Mouse (Mus musculus): ENCODE results near the gene Hist1h3f. TPM values are rescaled to one million over a fixed set of nuclear protein-coding genes. Genes with fewer than 3 reads are reported as not detected.
"Not testable (repeated sequence)": the region's sequence is repeated elsewhere in the genome, so short reads cannot be mapped to it uniquely, and the experiment has no call there.

The Hist1h3f gene
- polyA plus RNA-seq, 1 experiment = 3.0 TPM

DNA sequence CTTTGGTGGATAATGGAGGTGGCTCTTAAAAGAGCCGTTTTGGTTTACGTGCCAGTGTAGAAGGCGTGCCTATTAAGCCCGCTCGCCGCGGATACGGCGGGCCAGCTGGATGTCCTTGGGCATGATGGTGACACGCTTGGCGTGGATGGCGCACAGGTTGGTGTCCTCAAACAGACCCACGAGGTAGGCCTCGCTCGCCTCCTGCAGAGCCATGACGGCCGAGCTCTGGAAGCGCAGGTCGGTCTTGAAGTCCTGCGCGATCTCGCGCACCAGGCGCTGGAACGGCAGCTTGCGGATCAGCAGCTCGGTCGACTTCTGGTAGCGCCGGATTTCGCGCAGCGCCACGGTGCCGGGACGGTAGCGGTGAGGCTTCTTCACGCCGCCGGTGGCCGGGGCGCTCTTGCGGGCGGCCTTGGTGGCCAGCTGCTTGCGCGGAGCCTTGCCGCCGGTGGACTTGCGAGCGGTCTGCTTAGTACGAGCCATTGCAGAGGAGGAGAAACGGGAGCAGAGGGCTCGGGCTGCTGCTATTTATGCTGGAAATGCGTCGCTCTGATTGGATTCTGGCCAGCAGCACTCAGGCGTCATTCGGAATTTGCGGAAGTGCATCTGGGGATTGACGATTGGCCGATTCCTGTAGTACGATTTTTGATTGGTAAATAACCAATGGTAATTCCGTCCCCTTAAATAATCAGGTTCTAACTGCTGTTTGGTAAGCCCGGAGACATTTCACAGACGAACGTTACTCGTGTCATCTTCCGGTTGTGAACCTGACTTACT, 18.2 kb downstream of the Hist1h3f start, which contains the start of gene Hist1h3e:
Gene Hist1h3e (minus strand): TSS at position 487 of the 777 bp plus-strand sequence.
- under 1% methylated on average over 56 of the region's 67 CpGs for WGBS
- Histone ChIP-seq H3K4me3 (replicated peaks; ENCODE audit: control insufficient read depth, low read depth, low read length) (peak within 1 kb of the TSS; percentile 55), H3K27ac (ENCODE audit: control insufficient read depth, insufficient read depth, low read depth, low read length, poor library complexity) (peak within 1 kb of the TSS; percentile 95)
- TF ChIP-seq POLR2A (IDR thresholded peaks at IDR 0.05; ENCODE audit: borderline replicate concordance, control insufficient read depth, low read depth, low read length) = peak; percentile 97
- H3K4me1 ChIP-seq (ENCODE audit: control insufficient read depth, insufficient read depth, low read length) = not testable (repeated sequence)

DNA sequence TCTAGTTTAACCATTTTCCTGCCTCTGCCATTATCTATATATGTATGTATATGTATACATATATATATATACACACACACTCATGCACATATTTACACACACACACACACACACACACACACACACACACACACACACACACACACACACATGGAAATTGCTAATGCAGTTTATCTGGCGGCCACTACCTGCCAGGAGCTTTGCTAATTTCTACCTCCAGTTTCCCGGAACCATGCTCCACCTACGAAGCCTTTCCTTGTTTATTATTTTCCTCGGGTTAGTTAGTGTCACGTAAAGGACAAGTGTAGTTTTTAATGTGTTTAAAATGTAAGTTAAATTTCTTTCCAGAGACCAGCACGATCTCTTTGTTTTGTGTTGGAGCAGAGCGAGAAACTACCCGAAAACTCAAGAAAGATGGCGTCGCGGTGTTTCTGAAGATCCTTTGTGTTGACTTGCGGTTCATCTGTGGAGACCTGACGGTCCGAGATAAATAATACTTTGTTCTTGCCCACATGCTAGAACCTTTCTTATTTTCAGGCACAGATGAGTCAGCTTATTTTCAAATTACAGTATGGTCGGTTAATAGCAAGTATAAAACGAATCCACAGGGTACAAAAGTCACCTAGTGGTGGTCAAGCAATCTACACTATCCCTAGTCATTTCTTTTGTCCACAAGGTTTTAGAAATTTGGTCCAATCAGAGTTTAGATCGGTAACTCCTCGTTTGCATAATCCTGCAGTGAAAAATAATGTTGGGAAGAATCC, 19.0 kb downstream of the Hist1h3f start:
- WGBS = 2% methylated on average over 18 of the region's 18 CpGs
- H3K4me1 ChIP-seq (ENCODE audit: control insufficient read depth, insufficient read depth, low read length) = no peaks in the 10 kb centered on the region; the same call in 1 of the 2 replicates
- TF ChIP-seq CTCF (IDR thresholded peaks at IDR 0.05; ENCODE audit: control insufficient read depth, insufficient read depth, low read length) = no peak
- TF ChIP-seq POLR2A (IDR thresholded peaks at IDR 0.05; ENCODE audit: borderline replicate concordance, control insufficient read depth, low read depth, low read length) = no peak

DNA sequence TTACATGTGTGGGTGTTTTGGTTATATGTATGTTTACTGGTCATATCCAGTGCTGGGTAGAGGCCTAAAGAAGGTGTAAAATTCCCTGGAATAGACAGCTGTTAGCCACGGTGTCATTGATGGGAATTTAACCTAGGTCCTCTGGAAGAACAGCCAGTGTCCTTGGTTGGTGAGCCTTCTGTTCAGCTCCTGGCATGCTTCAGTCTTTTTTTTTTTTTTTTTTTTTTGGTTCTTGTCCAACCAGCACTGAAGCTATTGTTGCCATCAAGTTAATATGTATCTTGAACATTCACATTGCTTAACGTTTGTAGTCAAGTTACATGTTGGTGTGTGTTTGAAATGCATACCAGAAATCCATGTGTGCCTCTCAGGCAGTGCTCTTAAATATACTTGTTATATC, 20.6 kb downstream of the Hist1h3f start:
- TF ChIP-seq CTCF (IDR thresholded peaks at IDR 0.05; ENCODE audit: control insufficient read depth, insufficient read depth, low read length) = no peak
- TF ChIP-seq POLR2A (IDR thresholded peaks at IDR 0.05; ENCODE audit: borderline replicate concordance, control insufficient read depth, low read depth, low read length) = no peak
- WGBS = 84% methylated on average over 2 of the region's 2 CpGs
- H3K27ac ChIP-seq (ENCODE audit: control insufficient read depth, insufficient read depth, low read depth, low read length, poor library complexity) = no peak overlapping the region
- H3K4me3 ChIP-seq (replicated peaks; ENCODE audit: control insufficient read depth, low read depth, low read length) = no peak overlapping the region
- H3K4me1 ChIP-seq (ENCODE audit: control insufficient read depth, insufficient read depth, low read length) = no peaks in the 10 kb centered on the region; the same call in 1 of the 2 replicates

More for the DNA sequence above, 19.0 kb downstream of the Hist1h3f start:
- Histone ChIP-seq H3K4me3 (replicated peaks; ENCODE audit: control insufficient read depth, low read depth, low read length) (peak overlapping the region; percentile 55), H3K27ac (ENCODE audit: control insufficient read depth, insufficient read depth, low read depth, low read length, poor library complexity) (peak overlapping the region; percentile 80)

DNA sequence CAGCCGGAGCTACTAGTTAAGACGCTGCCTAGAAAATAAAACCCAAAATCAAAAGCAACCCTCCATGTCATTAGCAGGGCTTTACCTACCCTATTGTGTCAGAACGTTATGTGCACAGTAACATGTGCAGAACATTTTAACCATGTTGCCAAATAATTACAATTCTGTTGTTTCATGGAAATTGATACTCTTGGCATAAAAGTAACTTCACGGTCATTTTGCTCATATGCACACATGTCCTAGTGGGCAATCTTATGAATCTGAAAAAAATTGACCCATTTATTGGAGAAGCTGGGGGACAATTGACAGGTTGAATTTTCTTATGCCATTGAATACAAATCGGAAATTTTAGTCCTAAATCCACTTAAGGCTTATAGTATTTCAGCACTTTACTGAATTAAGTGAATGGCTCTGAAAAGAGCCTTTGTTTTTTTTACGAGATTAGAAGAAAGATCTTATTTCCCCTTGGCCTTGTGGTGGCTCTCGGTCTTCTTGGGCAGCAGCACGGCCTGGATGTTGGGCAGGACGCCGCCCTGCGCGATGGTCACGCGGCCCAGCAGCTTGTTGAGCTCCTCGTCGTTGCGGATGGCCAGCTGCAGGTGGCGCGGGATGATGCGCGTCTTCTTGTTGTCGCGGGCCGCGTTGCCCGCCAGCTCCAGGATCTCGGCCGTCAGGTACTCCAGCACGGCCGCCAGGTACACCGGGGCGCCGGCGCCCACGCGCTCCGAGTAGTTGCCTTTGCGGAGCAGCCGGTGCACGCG, 26.6 kb downstream of the Hist1h3f start:
- H3K4me3 ChIP-seq (replicated peaks; ENCODE audit: control insufficient read depth, low read depth, low read length) = peak overlapping the region; percentile 43
- peak overlapping the region; percentile 99 for H3K27ac ChIP-seq (ENCODE audit: control insufficient read depth, insufficient read depth, low read depth, low read length, poor library complexity)
- WGBS = 2% methylated on average over 27 of the region's 41 CpGs
- not testable (repeated sequence) for H3K4me1 ChIP-seq (ENCODE audit: control insufficient read depth, insufficient read depth, low read length)

DNA sequence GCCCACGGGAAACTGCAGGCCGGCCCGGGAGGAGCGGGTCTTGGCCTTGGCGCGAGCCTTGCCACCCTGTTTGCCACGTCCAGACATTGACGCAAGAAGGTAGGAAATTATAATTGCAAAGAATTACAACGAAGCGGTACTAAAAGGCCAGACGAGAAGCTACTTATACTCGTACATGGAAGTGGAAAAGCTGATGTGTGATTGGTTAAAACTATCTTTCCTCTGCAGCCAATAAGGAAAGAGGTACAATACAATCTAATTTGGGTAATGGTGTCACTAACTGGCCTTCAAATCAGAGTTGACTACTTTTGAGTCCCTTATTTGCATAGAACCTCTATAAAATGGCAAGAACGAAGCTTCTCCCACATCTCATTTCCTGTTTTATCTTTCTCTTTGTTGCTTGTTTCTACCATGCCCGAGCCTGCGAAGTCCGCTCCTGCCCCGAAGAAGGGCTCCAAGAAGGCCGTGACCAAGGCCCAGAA, 27.2 kb downstream of the Hist1h3f start, which contains the start of the genes Hist1h2ae and Hist1h2bg:
Gene Hist1h2ae (minus strand): TSS at position 199 of the 482 bp plus-strand sequence.
Gene Hist1h2bg (plus strand): TSS at position 375 of the 482 bp plus-strand sequence.
- Histone ChIP-seq H3K27ac (ENCODE audit: control insufficient read depth, insufficient read depth, low read depth, low read length, poor library complexity) (peak within 1 kb of the TSS; percentile 99), H3K4me1 (ENCODE audit: control insufficient read depth, insufficient read depth, low read length) (no peaks in the 10 kb centered on the region; the same call in 1 of the 2 replicates), H3K4me3 (replicated peaks; ENCODE audit: control insufficient read depth, low read depth, low read length) (peak within 1 kb of the TSS; percentile 59)
- TF ChIP-seq POLR2A (IDR thresholded peaks at IDR 0.05; ENCODE audit: borderline replicate concordance, control insufficient read depth, low read depth, low read length) = peak; percentile 74
- no peak for TF ChIP-seq CTCF (IDR thresholded peaks at IDR 0.05; ENCODE audit: control insufficient read depth, insufficient read depth, low read length)
- under 1% methylated on average over 18 of the region's 18 CpGs for WGBS

DNA sequence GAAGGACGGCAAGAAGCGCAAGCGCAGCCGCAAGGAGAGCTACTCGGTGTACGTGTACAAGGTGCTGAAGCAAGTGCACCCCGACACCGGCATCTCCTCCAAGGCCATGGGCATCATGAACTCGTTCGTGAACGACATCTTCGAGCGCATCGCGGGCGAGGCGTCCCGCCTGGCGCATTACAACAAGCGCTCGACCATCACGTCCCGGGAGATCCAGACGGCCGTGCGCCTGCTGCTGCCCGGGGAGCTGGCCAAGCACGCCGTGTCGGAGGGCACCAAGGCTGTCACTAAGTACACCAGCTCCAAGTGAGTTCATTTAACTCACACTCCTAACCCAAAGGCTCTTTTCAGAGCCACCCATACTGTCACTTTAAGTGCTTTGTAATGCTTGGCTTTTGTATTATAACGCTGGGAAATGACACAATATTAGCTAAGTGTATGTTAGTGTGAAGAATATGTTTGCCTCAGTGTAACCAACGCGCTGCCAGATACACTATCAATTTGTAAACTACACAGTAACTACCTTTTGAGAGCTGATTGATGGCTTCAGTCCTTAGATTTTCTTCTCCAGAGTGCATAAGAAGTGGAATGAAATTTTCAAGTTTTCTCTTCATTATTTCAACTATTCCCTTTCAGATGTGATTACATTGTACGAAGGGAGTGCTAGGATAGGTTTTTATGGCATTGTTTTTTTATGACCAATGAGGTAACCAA, 27.8 kb downstream of the Hist1h3f start:
- H3K27ac ChIP-seq (ENCODE audit: control insufficient read depth, insufficient read depth, low read depth, low read length, poor library complexity) = peak overlapping the region; percentile 97
- peak; percentile 98; the same call in 1 of the 2 replicates for TF ChIP-seq POLR2A (IDR thresholded peaks at IDR 0.05; ENCODE audit: borderline replicate concordance, control insufficient read depth, low read depth, low read length)
- H3K4me1 ChIP-seq (ENCODE audit: control insufficient read depth, insufficient read depth, low read length) = not testable (repeated sequence)
- under 1% methylated on average over 17 of the region's 34 CpGs for WGBS
- H3K4me3 ChIP-seq (replicated peaks; ENCODE audit: control insufficient read depth, low read depth, low read length) = peak overlapping the region; percentile 59

DNA sequence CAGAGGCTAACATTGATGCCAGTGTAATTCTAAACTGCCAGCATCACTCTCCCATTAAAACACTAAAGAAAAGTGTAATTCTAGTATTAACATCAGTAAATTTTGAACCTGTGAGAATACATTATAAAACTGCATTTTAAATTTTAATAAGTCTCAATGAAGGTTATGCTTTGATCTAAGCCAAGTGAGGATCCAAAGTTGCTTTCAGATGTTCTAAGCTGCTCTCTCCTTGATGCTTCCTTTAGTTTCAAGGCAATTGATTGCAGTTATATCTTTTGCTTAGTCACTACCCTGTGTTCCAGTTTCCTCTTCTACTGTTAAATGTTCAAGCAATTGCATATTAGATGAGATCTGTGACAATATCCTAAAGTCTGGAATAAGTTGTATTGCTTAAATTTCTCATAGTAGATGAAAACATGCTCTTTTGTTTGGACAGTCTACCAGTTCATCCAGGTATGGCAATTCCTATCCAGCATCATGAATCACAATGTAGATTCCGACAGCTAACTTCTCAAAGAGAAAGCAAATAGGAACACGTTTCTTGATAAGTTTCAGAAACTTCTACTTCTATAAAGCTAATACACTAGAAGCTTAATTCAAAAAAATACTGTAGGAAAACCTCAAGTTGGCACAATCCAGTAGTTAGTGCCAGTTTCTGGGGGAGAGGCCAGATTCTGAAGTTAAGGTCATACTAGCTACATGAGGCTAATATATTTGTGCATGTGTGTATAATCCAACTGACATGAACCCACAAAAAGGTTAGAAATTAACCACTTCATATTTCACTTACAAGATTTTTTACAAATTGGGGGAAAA, 28.6 kb downstream of the Hist1h3f start:
- H3K27ac ChIP-seq (ENCODE audit: control insufficient read depth, insufficient read depth, low read depth, low read length, poor library complexity) = no peak overlapping the region
- TF ChIP-seq CTCF (IDR thresholded peaks at IDR 0.05; ENCODE audit: control insufficient read depth, insufficient read depth, low read length) = no peak
- no peak for TF ChIP-seq POLR2A (IDR thresholded peaks at IDR 0.05; ENCODE audit: borderline replicate concordance, control insufficient read depth, low read depth, low read length)
- peak overlapping the region; percentile 54 for H3K4me3 ChIP-seq (replicated peaks; ENCODE audit: control insufficient read depth, low read depth, low read length)
- H3K4me1 ChIP-seq (ENCODE audit: control insufficient read depth, insufficient read depth, low read length) = no peaks in the 10 kb centered on the region; the same call in 1 of the 2 replicates
- 30% methylated on average over 2 of the region's 2 CpGs for WGBS

DNA sequence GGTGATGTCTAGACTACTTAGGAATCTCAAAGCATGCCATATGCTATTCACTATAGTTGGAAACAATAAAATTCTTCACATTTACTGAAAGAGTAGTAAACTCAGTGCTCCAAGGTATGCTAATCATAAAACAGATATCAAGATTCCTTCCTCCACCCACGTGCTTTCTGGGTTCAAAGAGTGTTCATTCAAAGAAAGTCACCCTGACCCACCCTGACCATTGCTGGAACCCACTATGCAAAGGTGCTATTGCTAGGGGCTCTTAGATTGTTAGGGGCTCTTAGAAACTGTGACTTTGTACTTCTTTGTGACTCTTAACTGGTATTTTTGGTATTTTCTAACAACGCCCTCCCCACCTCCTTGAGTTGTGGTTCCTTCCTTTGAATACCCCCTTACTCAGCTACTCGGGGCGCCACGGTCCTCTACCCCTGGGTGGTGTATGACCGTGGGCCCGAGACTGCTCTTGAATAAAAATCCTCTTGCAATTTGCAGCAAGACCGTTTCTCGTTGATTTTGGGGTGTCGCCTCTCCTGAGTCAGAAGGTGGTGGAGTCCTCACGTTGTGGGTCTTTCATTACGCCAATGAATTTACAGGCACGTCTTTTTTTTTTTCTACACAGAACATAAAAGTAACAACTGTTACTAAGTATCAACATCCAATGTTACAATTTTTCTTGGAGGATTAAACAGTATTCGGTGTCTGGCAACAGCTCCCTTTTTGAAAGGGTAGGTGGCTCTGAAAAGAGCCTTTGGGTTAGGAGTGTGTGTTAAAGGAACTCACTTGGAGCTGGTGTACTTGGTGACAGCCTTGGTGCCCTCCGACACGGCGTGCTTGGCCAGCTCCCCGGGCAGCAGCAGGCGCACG, 29.4 kb downstream of the Hist1h3f start:
- 6% methylated on average over 20 of the region's 20 CpGs for WGBS
- H3K4me3 ChIP-seq (replicated peaks; ENCODE audit: control insufficient read depth, low read depth, low read length) = peak overlapping the region; percentile 41
- H3K4me1 ChIP-seq (ENCODE audit: control insufficient read depth, insufficient read depth, low read length) = not testable (repeated sequence)
- peak overlapping the region; percentile 96 for H3K27ac ChIP-seq (ENCODE audit: control insufficient read depth, insufficient read depth, low read depth, low read length, poor library complexity)
